Mouse (Mus musculus): ENCODE data around the gene Ebf1.

- no peak for TF ChIP-seq MYC (IDR thresholded peaks at IDR 0.05; ENCODE audit: low read depth, low read length)
- TF ChIP-seq POLR2A (IDR thresholded peaks at IDR 0.05; ENCODE audit: control insufficient read depth in 1 of 2, insufficient read depth in 1 of 2, low read depth in 1 of 2, low read length in 2 of 2, poor library complexity in 1 of 2) = no peak
- no peak for TF ChIP-seq ZKSCAN1 (IDR thresholded peaks at IDR 0.05; ENCODE audit: low read depth, low read length)
- TF ChIP-seq MAZ (IDR thresholded peaks at IDR 0.05; ENCODE audit: low read depth, low read length) = no peak
- TF ChIP-seq CTCF (IDR thresholded peaks at IDR 0.05 in 2 of 3, conservative IDR thresholded peaks at IDR 0.05 in 1 of 3; ENCODE audit: control insufficient read depth in 1 of 3, insufficient read depth in 1 of 3, low read depth in 2 of 3, low read length in 3 of 3, poor library complexity in 1 of 3, severe bottlenecking in 1 of 3) = no peak
- no peak for TF ChIP-seq SIN3A (IDR thresholded peaks at IDR 0.05; ENCODE audit: low read length)
- TF ChIP-seq KAT2A (conservative IDR thresholded peaks at IDR 0.05; ENCODE audit: low read depth, low read length) = no peak
- TF ChIP-seq E2F4 (IDR thresholded peaks at IDR 0.05; ENCODE audit: borderline replicate concordance, low read depth, low read length) = no peak
- no peak for TF ChIP-seq USF1 (IDR thresholded peaks at IDR 0.05; ENCODE audit: low read depth, low read length)
- no peak for TF ChIP-seq MAFK (IDR thresholded peaks at IDR 0.05; ENCODE audit: borderline replicate concordance, low read depth, low read length)
- no peak for TF ChIP-seq POLR2AphosphoS2 (IDR thresholded peaks at IDR 0.05; ENCODE audit: low read length)
- no peak for TF ChIP-seq MXI1 (IDR thresholded peaks at IDR 0.05; ENCODE audit: low read depth, low read length)
- TF ChIP-seq EP300 (IDR thresholded peaks at IDR 0.05; ENCODE audit: low read depth in 1 of 2, low read length in 2 of 2) = no peak
- TF ChIP-seq MYB (IDR thresholded peaks at IDR 0.05; ENCODE audit: low read depth, low read length) = no peak
Observed at GRCm38 (mm10) chr11:44811007-44811406, 193.9 kb downstream of the Ebf1 start.

Data from MEL (cell line).